Mouse (Mus musculus) C2C12 (cell line): ENCODE results near the gene Gm26965.

Source experiments
- CTCF ChIP-seq: IDR thresholded peaks from one replicate; pipeline ENCODE4 v1.5.1; 2011; ENCODE audit not compliant: control insufficient read depth, insufficient read depth, insufficient read length
- MYOD1 ChIP-seq: IDR thresholded peaks from one replicate; pipeline ENCODE4 v1.6.1; 2011; ENCODE audit warnings: low read depth; ENCODE audit not compliant: control insufficient read depth, insufficient read length

GRCm38 (mm10) chr13:67451172-67452020, 74.6 kb downstream of the Gm26965 start, which contains the start of gene Zfp874a:
- TF ChIP-seq CTCF (no peak), MYOD1 (no peak)
